Mouse (Mus musculus) kidney, postnatal 0 days (tissue): ENCODE results near the gene Slc5a6. TPM values are rescaled to one million over a fixed set of nuclear protein-coding genes. Genes with fewer than 3 reads are reported as not detected.

Experiments used
- ATAC-seq: fragments of 200-750 bp; cut with Nextera tagmentation; replicated peaks from 2 replicates; pipeline ENCODE4 v1.8.0; 2017; ENCODE audit warnings: low read depth, moderate number of reproducible peaks, moderate TSS enrichment, moderate library complexity; ENCODE audit not compliant: low FRiP score
- DNase-seq: peaks from one replicate; pipeline ENCODE4 v3.0.0-alpha.2; 2016; ENCODE audit warnings: low spot score
- H3K27ac ChIP-seq: fragments of 300-500 bp; sonication (generic); 2 replicates; pipeline ENCODE4 v1.5.1; 2014; ENCODE audit warnings: mild to moderate bottlenecking
- H3K27me3 ChIP-seq: fragments of 300-500 bp; sonication (generic); 2 replicates; pipeline ENCODE4 v1.6.1; 2014; ENCODE audit warnings: low read length, mixed read lengths; ENCODE audit not compliant: insufficient read depth
- H3K36me3 ChIP-seq: fragments of 300-500 bp; sonication (generic); 2 replicates; pipeline ENCODE4 v1.6.1; 2014; ENCODE audit warnings: low read length, mixed read lengths; ENCODE audit not compliant: insufficient read depth
- H3K4me1 ChIP-seq: fragments of 300-500 bp; sonication (generic); replicated peaks from 2 replicates; pipeline ENCODE4 v1.6.1; 2014; ENCODE audit warnings: antibody characterized with exemption, low read length, mixed read lengths; ENCODE audit not compliant: insufficient read depth
- H3K4me2 ChIP-seq: fragments of 300-500 bp; sonication (generic); 2 replicates; pipeline ENCODE4 v1.6.1; 2014; ENCODE audit warnings: mild to moderate bottlenecking, low read length, moderate library complexity, mixed read lengths
- H3K4me3 ChIP-seq: fragments of 300-500 bp; sonication (generic); replicated peaks from 2 replicates; pipeline ENCODE4 v1.5.1; 2014; ENCODE audit warnings: low read depth, low read length
- H3K9ac ChIP-seq: fragments of 300-500 bp; sonication (generic); 2 replicates; pipeline ENCODE4 v1.6.1; 2014; ENCODE audit warnings: low read depth, low read length
- H3K9me3 ChIP-seq: fragments of 300-500 bp; sonication (generic); replicated peaks from 2 replicates; pipeline ENCODE4 v1.6.1; 2016; ENCODE audit warnings: low read length, inconsistent platforms, mixed read lengths
- CTCF ChIP-seq: IDR thresholded peaks from 2 replicates; pipeline ENCODE4 v1.5.1; 2016; ENCODE audit warnings: antibody characterized with exemption, low read depth, mild to moderate bottlenecking, moderate library complexity
- WGBS: fragments of 180-500 bp; shearing (Covaris S2); extraction: QIAGEN DNeasy Blood & Tissue Kit; methylation state at CpG from one replicate; pipeline ENCODE4 v1.1.7; 2014; 5-methylcytosine and 5-hydroxymethylcytosine counted together
- polyA plus RNA-seq: library from polyadenylated mRNA; unstranded; fragments of >200 nt; fragmentation: Nextera tagmentation; extraction: Ambion mirVana; gene quantifications from 2 replicates; pipeline ENCODE4 v1.2.1, GENCODE M21; 2015

Slc5a6 gene
- polyA plus RNA-seq, 1 experiment from 2014 or later, result 13.4 TPM

- DNase-seq (peak; percentile 77), ATAC-seq (peak; percentile 63)
- Histone ChIP-seq H3K36me3 (no peaks in the 10 kb centered on the region), H3K27ac (no peak overlapping the region), H3K9ac (no peak overlapping the region), H3K4me3 (no peak overlapping the region), H3K9me3 (no peaks in the 10 kb centered on the region), H3K4me1 (no peaks in the 10 kb centered on the region), H3K27me3 (no peaks in the 10 kb centered on the region), H3K4me2 (no peak overlapping the region)
- 18% methylated on average over 5 of the region's 5 CpGs for WGBS
- peak; percentile 89 for TF ChIP-seq CTCF
These were observed 50.4 kb downstream of the Slc5a6 start for GRCm38 (mm10) chr5:30998306-30998705.

GRCm38 (mm10) chr5:30994910-30995635, 53.7 kb downstream of the Slc5a6 start:
- no peak for DNase-seq
- no peak for ATAC-seq
- H3K4me2 ChIP-seq, result no peak overlapping the region
- H3K4me3 ChIP-seq, result no peak overlapping the region
- no peaks in the 10 kb centered on the region for H3K36me3 ChIP-seq
- no peaks in the 10 kb centered on the region for H3K9me3 ChIP-seq
- H3K27me3 ChIP-seq, result no peaks in the 10 kb centered on the region
- 60% methylated on average over 11 of the region's 11 CpGs for WGBS
- no peak for TF ChIP-seq CTCF
- H3K9ac ChIP-seq, result no peak overlapping the region
- H3K27ac ChIP-seq, result no peak overlapping the region
- no peaks in the 10 kb centered on the region for H3K4me1 ChIP-seq

- DNase-seq (no peak), ATAC-seq (no peak)
- no peaks in the 10 kb centered on the region for H3K9me3 ChIP-seq
- 71% methylated on average over 3 of the region's 3 CpGs for WGBS
- H3K4me3 ChIP-seq, result no peak overlapping the region
- no peaks in the 10 kb centered on the region for H3K27me3 ChIP-seq
- H3K27ac ChIP-seq, result no peak overlapping the region
- no peak overlapping the region for H3K4me2 ChIP-seq
- TF ChIP-seq CTCF, result no peak
- H3K9ac ChIP-seq, result no peak overlapping the region
- H3K4me1 ChIP-seq, result no peaks in the 10 kb centered on the region
- H3K36me3 ChIP-seq, result no peaks in the 10 kb centered on the region
These were observed 54.6 kb downstream of the Slc5a6 start for GRCm38 (mm10) chr5:30994074-30994473.

- H3K36me3 ChIP-seq, result no peaks in the 10 kb centered on the region
- DNase-seq, result no peak
- no peaks in the 10 kb centered on the region for H3K4me1 ChIP-seq
- no peaks in the 10 kb centered on the region for H3K27me3 ChIP-seq
- no peaks in the 10 kb centered on the region for H3K9me3 ChIP-seq
- no peak overlapping the region for H3K27ac ChIP-seq
- no peak overlapping the region for H3K4me2 ChIP-seq
- TF ChIP-seq CTCF, result no peak
- no peak overlapping the region for H3K9ac ChIP-seq
- no peak for ATAC-seq
- WGBS, result 70% methylated on average over 5 of the region's 5 CpGs
- no peak overlapping the region for H3K4me3 ChIP-seq
These were observed 55.6 kb downstream of the Slc5a6 start for GRCm38 (mm10) chr5:30992980-30993676.

Other genes with a start within 250 kb of the Slc5a6 start
- 20.6 and 23.0 TPM in 2 replicates for gene Mapre3, start 234.3 kb downstream of the Slc5a6 start, polyA plus RNA-seq
- gene Tmem214, start 180.9 kb downstream of the Slc5a6 start, polyA plus RNA-seq, result 67.3 and 74.5 TPM in 2 replicates
- gene Agbl5, start 160.2 kb downstream of the Slc5a6 start, polyA plus RNA-seq, result 17.3 and 17.5 TPM in 2 replicates
- gene Ost4, start 141.1 kb downstream of the Slc5a6 start, polyA plus RNA-seq, result 466 and 517 TPM in 2 replicates
- gene Emilin1, start 135.5 kb downstream of the Slc5a6 start, polyA plus RNA-seq, result 204 and 226 TPM in 2 replicates
- gene Khk, start 127.5 kb downstream of the Slc5a6 start, polyA plus RNA-seq, result 68.9 and 70.6 TPM in 2 replicates
- 47.4 and 52.2 TPM in 2 replicates for gene Cgref1, start 103.3 kb downstream of the Slc5a6 start, polyA plus RNA-seq
- 103 and 117 TPM in 2 replicates for gene Preb, start 88.6 kb downstream of the Slc5a6 start, polyA plus RNA-seq
- 2.2 and 2.3 TPM in 2 replicates for gene Tcf23, start 80.3 kb downstream of the Slc5a6 start, polyA plus RNA-seq
- 271 and 290 TPM in 2 replicates for gene Atraid, start 612 bp downstream of the Slc5a6 start, polyA plus RNA-seq
- 11.8 and 13.9 TPM in 2 replicates for gene Cad, start 5.9 kb upstream of the Slc5a6 start, polyA plus RNA-seq
- gene Dnajc5g, start 57.4 kb upstream of the Slc5a6 start, polyA plus RNA-seq, result not detected in 2 replicates
- 1.1 TPM in 2 replicates for gene Slc30a3, start 59.3 kb upstream of the Slc5a6 start, polyA plus RNA-seq
- gene Trim54, start 67.8 kb upstream of the Slc5a6 start, polyA plus RNA-seq, result not detected in 2 replicates
- 0.31 TPM in 1 of 2 replicates, not detected in the other for gene Ucn, start 89.9 kb upstream of the Slc5a6 start, polyA plus RNA-seq
- gene Mpv17, start 105.3 kb upstream of the Slc5a6 start, polyA plus RNA-seq, result 45.3 and 56.0 TPM in 2 replicates
- 0.53 and 0.73 TPM in 2 replicates for gene Gm29609, start 131.0 kb upstream of the Slc5a6 start, polyA plus RNA-seq
- 42.5 and 47.6 TPM in 2 replicates for gene Gtf3c2, start 131.2 kb upstream of the Slc5a6 start, polyA plus RNA-seq
- gene Snx17, start 144.3 kb upstream of the Slc5a6 start, polyA plus RNA-seq, result 122 and 134 TPM in 2 replicates
- 62.8 and 66.8 TPM in 2 replicates for gene Eif2b4, start 144.5 kb upstream of the Slc5a6 start, polyA plus RNA-seq
- 7.2 and 8.9 TPM in 2 replicates for gene Zfp513, start 153.4 kb upstream of the Slc5a6 start, polyA plus RNA-seq
- gene Ppm1g, start 171.8 kb upstream of the Slc5a6 start, polyA plus RNA-seq, result 85.4 and 92.2 TPM in 2 replicates
- gene Nrbp1, start 191.9 kb upstream of the Slc5a6 start, polyA plus RNA-seq, result 116 and 123 TPM in 2 replicates
- gene Gm9970, start 192.3 kb upstream of the Slc5a6 start, polyA plus RNA-seq, result 0.82 and 0.92 TPM in 2 replicates
- 28.0 and 31.9 TPM in 2 replicates for gene Krtcap3, start 202.8 kb upstream of the Slc5a6 start, polyA plus RNA-seq
- 17.4 and 20.5 TPM in 2 replicates for gene Ift172, start 242.2 kb upstream of the Slc5a6 start, polyA plus RNA-seq
- gene Fndc4, start 247.2 kb upstream of the Slc5a6 start, polyA plus RNA-seq, result 26.9 and 27.8 TPM in 2 replicates
- 0.09 TPM in 1 of 2 replicates, not detected in the other for gene Gckr, start 248.5 kb upstream of the Slc5a6 start, polyA plus RNA-seq